Mouse (Mus musculus) myocyte (in vitro differentiated cells): ENCODE data around the gene Ttc28. TPM values are rescaled to one million over a fixed set of nuclear protein-coding genes. Genes with fewer than 3 reads are reported as not detected.
A peak's percentile ranks its signal among the peaks of the same experiment; 100 is the strongest.

Source experiments
- H3K27me3 ChIP-seq: one replicate; pipeline ENCODE4 v1.6.1; 2011; ENCODE audit not compliant: control insufficient read depth, insufficient read depth, insufficient read length
- H3K36me3 ChIP-seq: one replicate; pipeline ENCODE4 v1.6.1; 2011; ENCODE audit not compliant: control insufficient read depth, insufficient read depth
- H3K4me2 ChIP-seq: one replicate; pipeline ENCODE4 v1.6.1; 2011; ENCODE audit warnings: low read depth, control low read depth
- H3K4me3 ChIP-seq: one replicate; pipeline ENCODE4 v1.5.1; 2011; ENCODE audit warnings: mild to moderate bottlenecking, control low read depth, moderate library complexity
- H3K79me2 ChIP-seq: one replicate; pipeline ENCODE4 v1.6.1; 2011; ENCODE audit not compliant: control insufficient read depth, insufficient read depth
- H3ac ChIP-seq: one replicate; pipeline ENCODE4 v1.6.1; 2011; ENCODE audit not compliant: control insufficient read depth, insufficient read length
- CEBPB ChIP-seq: IDR thresholded peaks from 2 replicates; pipeline ENCODE4 v1.6.1; 2011; ENCODE audit warnings: mild to moderate bottlenecking, moderate library complexity; ENCODE audit not compliant: poor library complexity, insufficient read depth, severe bottlenecking
- E2F4 ChIP-seq: IDR thresholded peaks from one replicate; pipeline ENCODE4 v1.6.1; 2011; ENCODE audit warnings: mild to moderate bottlenecking, control low read depth, moderate library complexity; ENCODE audit not compliant: insufficient read depth
- MAX ChIP-seq: IDR thresholded peaks from one replicate; pipeline ENCODE4 v1.6.1; 2011; ENCODE audit warnings: low read depth, mild to moderate bottlenecking, control low read depth
- MYOD1 ChIP-seq, 3 experiments: IDR thresholded peaks; one replicate each; pipeline ENCODE4 v1.6.1; 2011; ENCODE audit warnings: control low read depth in 2 of 3, low read depth in 2 of 3, mild to moderate bottlenecking in 2 of 3, moderate library complexity in 1 of 3; ENCODE audit not compliant: insufficient read length in 2 of 3, control insufficient read depth in 1 of 3
- MYOG ChIP-seq, 3 experiments: IDR thresholded peaks; one replicate each; pipeline ENCODE4 v1.6.1; 2011; ENCODE audit warnings: control low read depth in 2 of 3, low read depth in 2 of 3, mild to moderate bottlenecking in 2 of 3; ENCODE audit not compliant: insufficient read length in 2 of 3, control insufficient read depth in 1 of 3, insufficient read depth in 1 of 3
- POLR2A ChIP-seq: IDR thresholded peaks from one replicate; pipeline ENCODE4 v1.6.1; 2011; ENCODE audit warnings: low read depth, mild to moderate bottlenecking, control low read depth, moderate library complexity; ENCODE audit not compliant: insufficient read length
- POLR2AphosphoS2 ChIP-seq: IDR thresholded peaks from one replicate; pipeline ENCODE4 v1.6.1; 2011; ENCODE audit warnings: low read depth, control low read depth; ENCODE audit not compliant: insufficient read length
- REST ChIP-seq: IDR thresholded peaks from one replicate; pipeline ENCODE4 v1.6.1; 2011; ENCODE audit warnings: mild to moderate bottlenecking, control low read depth, moderate library complexity; ENCODE audit not compliant: insufficient read depth, insufficient read length
- SRF ChIP-seq: IDR thresholded peaks from one replicate; pipeline ENCODE4 v1.6.1; 2011; ENCODE audit warnings: low read depth; ENCODE audit not compliant: control insufficient read depth, insufficient read length
- TCF12 ChIP-seq: IDR thresholded peaks from one replicate; pipeline ENCODE4 v1.6.1; 2011; ENCODE audit warnings: mild to moderate bottlenecking, control low read depth; ENCODE audit not compliant: poor library complexity, insufficient read depth, severe bottlenecking
- TCF3 ChIP-seq: IDR thresholded peaks from one replicate; pipeline ENCODE4 v1.6.1; 2011; ENCODE audit warnings: low read depth, control low read depth; ENCODE audit not compliant: insufficient read length
- USF1 ChIP-seq: IDR thresholded peaks from one replicate; pipeline ENCODE4 v1.6.1; 2011; ENCODE audit warnings: low read depth, mild to moderate bottlenecking, control low read depth, moderate library complexity
- polyA plus RNA-seq: library from polyadenylated mRNA; unstranded; fragments of >200 nt; fragmentation: generic; extraction: Trizol; gene quantifications from one replicate; pipeline ENCODE4 v1.2.1, GENCODE M21; 2012; ENCODE audit warnings: missing spikeins

Ttc28 gene
- polyA plus RNA-seq, 1 experiment, result 8.5 TPM

DNA sequence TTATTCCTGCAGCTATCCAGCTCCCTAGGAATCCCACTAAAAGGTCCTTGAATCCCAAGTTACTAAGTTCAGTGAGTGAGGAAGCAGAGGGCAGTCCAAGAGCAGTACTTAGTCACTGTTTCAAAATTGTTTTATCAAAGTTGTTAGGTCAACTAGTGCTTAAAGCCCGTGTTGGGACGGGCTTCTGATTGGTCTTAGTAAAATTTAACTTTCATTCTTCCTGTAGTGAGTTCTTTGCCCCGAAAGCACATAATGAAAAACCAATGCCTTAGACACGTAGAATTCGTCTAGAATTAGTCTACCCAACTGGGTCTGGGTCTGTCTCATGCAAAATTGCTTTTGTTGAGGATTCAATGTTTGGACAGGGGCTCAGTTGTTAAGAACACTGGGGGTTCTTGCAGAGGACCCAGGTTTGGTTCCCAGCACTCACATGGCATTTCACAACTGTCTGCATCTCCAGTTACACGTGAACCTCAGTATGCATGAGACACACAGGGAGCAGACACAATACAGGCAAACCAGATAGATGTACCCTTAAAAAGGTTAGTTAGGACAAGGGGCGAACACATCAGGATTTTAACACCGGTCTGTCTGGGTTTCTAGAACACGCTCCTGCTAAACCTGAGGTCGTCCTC lies 450.3 kb downstream of the Ttc28 start:
- peak overlapping the region; percentile 56 for H3ac ChIP-seq
- no peak for TF ChIP-seq E2F4
- no peak for TF ChIP-seq TCF3
- TF ChIP-seq CEBPB, result no peak
- TF ChIP-seq MYOG (IDR thresholded peaks at IDR 0.05; ENCODE audit: control insufficient read depth in 1 of 3, insufficient read depth in 1 of 3, insufficient read length in 2 of 3, low read depth in 2 of 3), result no peak
- TF ChIP-seq REST, result no peak
- TF ChIP-seq SRF, result no peak
- TF ChIP-seq TCF12, result no peak
- TF ChIP-seq MAX, result no peak
- no peak for TF ChIP-seq POLR2A
- no peak for TF ChIP-seq MYOD1 (IDR thresholded peaks at IDR 0.05; ENCODE audit: control insufficient read depth in 1 of 3, insufficient read length in 2 of 3, low read depth in 2 of 3)
- no peak for TF ChIP-seq USF1
- H3K79me2 ChIP-seq, result peaks cover 43% of the 10 kb centered on the region
- H3K27me3 ChIP-seq, result no peaks in the 10 kb centered on the region
- peaks cover 3% of the 10 kb centered on the region for H3K36me3 ChIP-seq
- peak overlapping the region; percentile 97 for H3K4me2 ChIP-seq
- peak overlapping the region; percentile 50 for H3K4me3 ChIP-seq

DNA sequence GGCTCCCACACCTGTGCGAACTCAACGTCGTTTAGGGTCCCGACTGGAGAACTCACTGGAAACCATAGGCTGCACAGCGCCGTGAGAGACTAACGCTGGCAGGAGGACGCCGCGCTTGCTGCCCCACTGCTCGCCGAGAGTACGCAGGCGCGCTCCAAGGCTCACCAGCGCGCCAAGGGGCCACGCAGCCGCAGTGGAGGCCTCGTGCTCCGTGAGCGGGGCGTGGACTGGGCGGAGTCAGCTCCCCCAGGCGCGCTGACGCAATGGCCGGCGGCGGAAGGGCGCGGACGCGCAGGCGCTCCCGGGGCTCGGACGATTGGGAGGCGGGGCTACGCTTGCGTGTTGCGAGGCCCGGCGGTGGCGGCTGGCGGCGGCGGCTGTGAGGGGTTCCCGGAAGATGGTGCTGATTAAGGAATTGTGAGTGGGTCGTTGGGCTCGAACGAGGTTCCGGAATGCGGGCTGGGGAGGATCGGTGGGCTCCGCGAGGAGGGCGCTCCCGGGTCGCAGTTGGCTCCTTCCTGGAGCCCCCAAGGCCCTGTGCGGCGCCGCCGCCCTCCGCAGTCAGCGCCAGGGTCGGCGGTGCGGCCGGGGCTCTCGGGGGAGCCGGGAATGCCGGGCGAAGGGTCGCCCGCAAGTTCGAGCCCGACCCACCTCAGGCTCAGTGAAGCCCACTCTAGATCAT lies 451.0 kb downstream of the Ttc28 start, which contains the start of gene Pitpnb:
TSS of gene Pitpnb (plus strand) at position 347 of the 682 bp plus-strand sequence.
- peaks cover 50% of the 10 kb centered on the region for H3K79me2 ChIP-seq
- TF ChIP-seq TCF12, result no peak
- TF ChIP-seq MYOG (IDR thresholded peaks at IDR 0.05; ENCODE audit: control insufficient read depth in 1 of 3, insufficient read depth in 1 of 3, insufficient read length in 2 of 3, low read depth in 2 of 3), result peak in 1 of 3 experiments; percentile 22
- TF ChIP-seq CEBPB, result 0 out of 2 replicates have a peak, but pooled peaks have one; percentile 5
- TF ChIP-seq REST, result peak; percentile 27
- TF ChIP-seq MAX, result no peak
- TF ChIP-seq E2F4, result peak; percentile 54
- no peak for TF ChIP-seq TCF3
- peak; percentile 97 for TF ChIP-seq POLR2AphosphoS2
- TF ChIP-seq SRF, result no peak
- TF ChIP-seq POLR2A, result peak; percentile 99
- TF ChIP-seq MYOD1 (IDR thresholded peaks at IDR 0.05; ENCODE audit: control insufficient read depth in 1 of 3, insufficient read length in 2 of 3, low read depth in 2 of 3), result peak in 1 of 3 experiments; percentile 21
- no peak for TF ChIP-seq USF1
- peak within 1 kb of the TSS; percentile 50 for H3K4me3 ChIP-seq
- no peaks in the 10 kb centered on the region for H3K27me3 ChIP-seq
- peaks cover 6% of the 10 kb centered on the region for H3K36me3 ChIP-seq
- H3K4me2 ChIP-seq, result peak within 1 kb of the TSS; percentile 97
- peak within 1 kb of the TSS; percentile 56 for H3ac ChIP-seq

GRCm38 (mm10) chr5:111331099-111331435 lies 451.5 kb downstream of the Ttc28 start:
- no peak for TF ChIP-seq POLR2A
- TF ChIP-seq MAX, result no peak
- TF ChIP-seq SRF, result no peak
- TF ChIP-seq TCF12, result no peak
- TF ChIP-seq MYOD1 (IDR thresholded peaks at IDR 0.05; ENCODE audit: control insufficient read depth in 1 of 3, insufficient read length in 2 of 3, low read depth in 2 of 3), result no peak
- no peak for TF ChIP-seq USF1
- TF ChIP-seq REST, result no peak
- no peak for TF ChIP-seq POLR2AphosphoS2
- no peak for TF ChIP-seq CEBPB
- TF ChIP-seq TCF3, result no peak
- TF ChIP-seq E2F4, result no peak
- TF ChIP-seq MYOG (IDR thresholded peaks at IDR 0.05; ENCODE audit: control insufficient read depth in 1 of 3, insufficient read depth in 1 of 3, insufficient read length in 2 of 3, low read depth in 2 of 3), result no peak
- Histone ChIP-seq H3K79me2 (peaks cover 55% of the 10 kb centered on the region), H3K4me2 (peak overlapping the region; percentile 87), H3ac (peak overlapping the region; percentile 56), H3K36me3 (peaks cover 6% of the 10 kb centered on the region), H3K4me3 (peak overlapping the region; percentile 50), H3K27me3 (no peaks in the 10 kb centered on the region)

GRCm38 (mm10) chr5:111335939-111336691 lies 456.5 kb downstream of the Ttc28 start:
- H3K27me3 ChIP-seq, result no peaks in the 10 kb centered on the region
- no peak overlapping the region for H3K4me3 ChIP-seq
- H3K4me2 ChIP-seq, result no peak overlapping the region
- TF ChIP-seq REST, result no peak
- TF ChIP-seq TCF12, result no peak
- TF ChIP-seq E2F4, result no peak
- TF ChIP-seq CEBPB, result no peak
- TF ChIP-seq POLR2AphosphoS2, result no peak
- TF ChIP-seq MYOD1 (IDR thresholded peaks at IDR 0.05; ENCODE audit: control insufficient read depth in 1 of 3, insufficient read length in 2 of 3, low read depth in 2 of 3), result no peak
- no peak for TF ChIP-seq POLR2A
- no peak for TF ChIP-seq MYOG (IDR thresholded peaks at IDR 0.05; ENCODE audit: control insufficient read depth in 1 of 3, insufficient read depth in 1 of 3, insufficient read length in 2 of 3, low read depth in 2 of 3)
- no peak for TF ChIP-seq USF1
- no peak for TF ChIP-seq SRF
- TF ChIP-seq TCF3, result no peak
- no peak for TF ChIP-seq MAX
- H3ac ChIP-seq, result no peak overlapping the region
- peaks cover 70% of the 10 kb centered on the region for H3K79me2 ChIP-seq
- peaks cover 13% of the 10 kb centered on the region for H3K36me3 ChIP-seq

Other genes with a start within 250 kb of the Ttc28 start
- 42.5 TPM for gene Noc4l, start 226.4 kb upstream of the Ttc28 start, polyA plus RNA-seq
- gene Ddx51, start 226.4 kb upstream of the Ttc28 start, polyA plus RNA-seq, result 13.9 TPM
- gene Ep400, start 109.1 kb upstream of the Ttc28 start, polyA plus RNA-seq, result 22.0 TPM
- 37.1 TPM for gene Pus1, start 99.1 kb upstream of the Ttc28 start, polyA plus RNA-seq
- 23.9 TPM for gene Ulk1, start 69.7 kb upstream of the Ttc28 start, polyA plus RNA-seq
- gene Hscb, start 40.0 kb upstream of the Ttc28 start, polyA plus RNA-seq, result 24.2 TPM
- gene Chek2, start 39.8 kb upstream of the Ttc28 start, polyA plus RNA-seq, result 6.2 TPM